Mouse (Mus musculus) forebrain, embryonic 10.5 days (tissue): ENCODE results near the gene Cd276. TPM values are rescaled to one million over a fixed set of nuclear protein-coding genes. Genes with fewer than 3 reads are reported as not detected.

ENCODE experiments used
- DNase-seq: peaks from one replicate; pipeline ENCODE4 v3.0.0-alpha.2; 2017; ENCODE audit warnings: low spot score; ENCODE audit errors: extremely low spot score
- H3K27ac ChIP-seq: fragments of 300-500 bp; sonication (generic); 2 replicates; pipeline ENCODE4 v1.5.1; 2016; ENCODE audit warnings: mild to moderate bottlenecking
- H3K27me3 ChIP-seq: fragments of 300-500 bp; sonication (generic); 2 replicates; pipeline ENCODE4 v1.6.1; 2016; ENCODE audit warnings: mild to moderate bottlenecking; ENCODE audit not compliant: poor library complexity, severe bottlenecking
- H3K36me3 ChIP-seq: fragments of 300-500 bp; sonication (generic); replicated peaks from 2 replicates; pipeline ENCODE4 v1.6.1; 2016; ENCODE audit warnings: mild to moderate bottlenecking, moderate library complexity
- H3K4me1 ChIP-seq: fragments of 300-500 bp; sonication (generic); 2 replicates; pipeline ENCODE4 v1.6.1; 2016
- H3K4me3 ChIP-seq: fragments of 300-500 bp; sonication (generic); 2 replicates; pipeline ENCODE4 v1.5.1; 2016; ENCODE audit warnings: mild to moderate bottlenecking, moderate library complexity
- H3K9me3 ChIP-seq: fragments of 300-500 bp; sonication (generic); 2 replicates; pipeline ENCODE4 v1.6.1; 2016; ENCODE audit warnings: mild to moderate bottlenecking, moderate library complexity
- WGBS: fragments of 180-500 bp; shearing (Covaris S2); methylation state at CpG from one replicate; pipeline ENCODE4 v1.1.7; 2016; 5-methylcytosine and 5-hydroxymethylcytosine counted together
- polyA plus RNA-seq: library from polyadenylated mRNA; unstranded; fragments of >200 nt; fragmentation: Nextera tagmentation; extraction: Ambion mirVana; gene quantifications from 2 replicates; pipeline ENCODE4 v1.2.1, GENCODE M21; 2016

Gene Cd276
- polyA plus RNA-seq, 1 experiment from 2014 or later = 31.7 TPM

GRCm38 (mm10) chr9:58489865-58490165 lies 65.4 kb downstream of the Cd276 start:
- H3K27me3 ChIP-seq = peaks cover 81% of the 10 kb centered on the region

GRCm38 (mm10) chr9:58489133-58489864 lies 65.9 kb downstream of the Cd276 start:
- Histone ChIP-seq H3K36me3 (no peaks in the 10 kb centered on the region), H3K4me3 (peak overlapping the region; percentile 76), H3K4me1 (peaks cover 37% of the 10 kb centered on the region), H3K27me3 (peaks cover 87% of the 10 kb centered on the region), H3K9me3 (no peaks in the 10 kb centered on the region), H3K27ac (peak overlapping the region; percentile 88)
- 1% methylated on average over 13 of the region's 13 CpGs for WGBS
- DNase-seq = peak; percentile 22

More at GRCm38 (mm10) chr9:58489865-58490165, 65.4 kb downstream of the Cd276 start:
- DNase-seq = no peak
- Histone ChIP-seq H3K4me3 (peak overlapping the region; percentile 76), H3K4me1 (peaks cover 37% of the 10 kb centered on the region), H3K36me3 (no peaks in the 10 kb centered on the region), H3K9me3 (no peaks in the 10 kb centered on the region), H3K27ac (peak overlapping the region; percentile 13; the same call in 1 of the 2 replicates)
- 10% methylated on average over 7 of the region's 7 CpGs for WGBS

GRCm38 (mm10) chr9:58487851-58488801 lies 67.1 kb downstream of the Cd276 start, which contains the start of gene Insyn1:
TSS of gene Insyn1 (plus strand) at chr9:58488603.
- H3K9me3 ChIP-seq = no peaks in the 10 kb centered on the region
- H3K27me3 ChIP-seq = peaks cover 92% of the 10 kb centered on the region
- peak within 1 kb of the TSS; percentile 88 for H3K27ac ChIP-seq
- peaks cover 37% of the 10 kb centered on the region for H3K4me1 ChIP-seq
- H3K4me3 ChIP-seq = peak within 1 kb of the TSS; percentile 76
- H3K36me3 ChIP-seq = no peaks in the 10 kb centered on the region
- WGBS = under 1% methylated on average over 89 of the region's 104 CpGs
- peak; percentile 69 for DNase-seq

- no peak for DNase-seq
- Histone ChIP-seq H3K4me1 (peaks cover 37% of the 10 kb centered on the region), H3K4me3 (peak overlapping the region; percentile 76; the same call in 1 of the 2 replicates), H3K27me3 (peaks cover 89% of the 10 kb centered on the region), H3K36me3 (no peaks in the 10 kb centered on the region), H3K27ac (no peak overlapping the region), H3K9me3 (no peaks in the 10 kb centered on the region)
- 13% methylated on average over 3 of the region's 3 CpGs for WGBS
Measured at GRCm38 (mm10) chr9:58487076-58487475, 68.2 kb downstream of the Cd276 start.

Other genes starting within 250 kb of the Cd276 start
- gene Loxl1, start 242.3 kb downstream of the Cd276 start, polyA plus RNA-seq = 7.1 and 7.2 TPM in 2 replicates
- not detected in 2 replicates for gene Tbc1d21, start 185.0 kb downstream of the Cd276 start, polyA plus RNA-seq
- 0.66 TPM in 2 replicates for gene Insyn1, start 66.8 kb downstream of the Cd276 start, polyA plus RNA-seq
- 48.0 and 50.7 TPM in 2 replicates for gene Nptn, start 26.8 kb upstream of the Cd276 start, polyA plus RNA-seq
- 0.91 and 0.97 TPM in 2 replicates for gene Rec114, start 188.5 kb upstream of the Cd276 start, polyA plus RNA-seq